Mouse (Mus musculus) intestine, embryonic 16.5 days (tissue): ENCODE data around the gene Filip1. TPM values are rescaled to one million over a fixed set of nuclear protein-coding genes. Genes with fewer than 3 reads are reported as not detected.

Experiments
- ATAC-seq: fragments of 200-750 bp; cut with Nextera tagmentation; 2 replicates; pipeline ENCODE4 v1.8.0; 2017; ENCODE audit warnings: moderate TSS enrichment, moderate library complexity
- H3K27ac ChIP-seq: fragments of 300-500 bp; sonication (generic); 2 replicates; pipeline ENCODE4 v1.5.1; 2014; ENCODE audit warnings: mild to moderate bottlenecking, low read length
- H3K27me3 ChIP-seq: fragments of 300-500 bp; sonication (generic); replicated peaks from 2 replicates; pipeline ENCODE4 v1.6.1; 2014; ENCODE audit warnings: low read length, control low read depth, mixed read lengths; ENCODE audit not compliant: control insufficient read depth, insufficient read depth
- H3K36me3 ChIP-seq: fragments of 300-500 bp; sonication (generic); 2 replicates; pipeline ENCODE4 v1.6.1; 2014; ENCODE audit warnings: low read length, control low read depth; ENCODE audit not compliant: control insufficient read depth, insufficient read depth
- H3K4me1 ChIP-seq: fragments of 300-500 bp; sonication (generic); 2 replicates; pipeline ENCODE4 v1.6.1; 2014; ENCODE audit warnings: low read length, control low read depth, mixed read lengths; ENCODE audit not compliant: control insufficient read depth, insufficient read depth
- H3K4me2 ChIP-seq: fragments of 300-500 bp; sonication (generic); 2 replicates; pipeline ENCODE4 v1.6.1; 2014; ENCODE audit warnings: low read depth, low read length, control low read depth
- H3K4me3 ChIP-seq: fragments of 300-500 bp; sonication (generic); 2 replicates; pipeline ENCODE4 v1.5.1; 2014; ENCODE audit warnings: mild to moderate bottlenecking, low read length
- H3K9ac ChIP-seq: fragments of 300-500 bp; sonication (generic); 2 replicates; pipeline ENCODE4 v1.6.1; 2014; ENCODE audit warnings: low read depth, low read length
- H3K9me3 ChIP-seq: fragments of 300-500 bp; sonication (generic); 2 replicates; pipeline ENCODE4 v1.6.1; 2016; ENCODE audit warnings: low read length, control low read depth; ENCODE audit not compliant: control insufficient read depth
- WGBS: fragments of 180-500 bp; shearing (Covaris S2); extraction: QIAGEN DNeasy Blood & Tissue Kit; methylation state at CpG from one replicate; pipeline ENCODE4 v1.1.7; 2014; 5-methylcytosine and 5-hydroxymethylcytosine counted together
- polyA plus RNA-seq: library from polyadenylated mRNA; unstranded; fragments of >200 nt; fragmentation: Nextera tagmentation; extraction: Ambion mirVana; gene quantifications from 2 replicates; pipeline ENCODE4 v1.2.1, GENCODE M21; 2015

The Filip1 gene
- polyA plus RNA-seq, 1 experiment from 2014 or later = 5.5 TPM

DNA sequence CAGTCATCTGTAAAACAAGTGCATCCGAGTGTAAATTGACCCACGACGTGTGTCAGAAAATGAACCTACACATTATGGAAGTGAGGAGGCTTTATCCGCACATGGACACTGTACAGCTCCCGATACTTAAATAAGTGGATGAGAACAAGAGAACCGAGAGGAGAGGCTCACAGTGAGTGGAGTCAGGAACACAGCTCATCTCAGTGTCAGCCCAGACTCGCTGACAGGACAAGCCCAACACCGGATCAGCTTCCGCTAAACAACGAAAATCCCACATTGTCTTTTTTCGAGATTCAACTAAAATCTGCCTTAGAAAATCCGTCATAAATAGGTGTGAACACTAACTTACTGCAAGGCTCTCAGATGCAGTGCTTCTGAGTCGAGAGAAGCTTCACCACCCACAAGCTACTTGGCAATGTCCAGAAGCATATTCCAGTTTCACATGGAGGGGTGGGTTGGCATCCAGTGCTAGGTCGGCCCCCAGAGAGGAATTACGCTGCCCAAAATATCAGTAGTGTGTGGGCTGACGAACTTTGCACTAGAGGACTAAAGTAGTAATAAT, 22.1 kb downstream of the Filip1 start:
- ATAC-seq = no peak
- WGBS = 76% methylated on average over 16 of the region's 16 CpGs
- H3K4me1 ChIP-seq = no peaks in the 10 kb centered on the region

DNA sequence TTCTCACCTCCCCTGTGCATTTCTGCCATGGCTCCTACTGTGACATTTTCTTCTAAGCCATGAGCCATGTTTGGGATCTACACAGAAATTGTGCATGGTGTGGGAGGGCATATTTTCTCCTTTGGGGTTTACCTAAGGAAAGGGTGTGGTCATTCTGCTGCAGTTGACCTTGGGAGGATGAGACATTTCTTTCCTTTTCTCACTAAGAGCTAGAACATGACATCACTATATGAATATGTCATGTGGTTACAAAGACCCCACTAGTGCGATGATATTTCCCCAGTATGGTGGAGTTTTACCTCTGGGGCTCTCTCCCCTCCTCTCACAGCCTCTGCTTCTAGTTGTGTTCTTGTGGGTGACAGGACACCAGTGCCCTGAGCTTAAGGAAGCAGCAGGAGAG, 22.9 kb downstream of the Filip1 start:
- Histone ChIP-seq H3K27me3 (no peaks in the 10 kb centered on the region), H3K27ac (no peak overlapping the region), H3K4me2 (no peak overlapping the region), H3K4me1 (no peaks in the 10 kb centered on the region), H3K4me3 (no peak overlapping the region), H3K9ac (no peak overlapping the region), H3K36me3 (no peaks in the 10 kb centered on the region), H3K9me3 (no peaks in the 10 kb centered on the region)
- no peak for ATAC-seq
- 70% methylated on average over 1 of the region's 1 CpGs for WGBS

More for the DNA sequence above, 22.1 kb downstream of the Filip1 start:
- no peak overlapping the region for H3K27ac ChIP-seq
- H3K4me2 ChIP-seq = no peak overlapping the region
- H3K27me3 ChIP-seq = no peaks in the 10 kb centered on the region
- no peak overlapping the region for H3K9ac ChIP-seq
- H3K4me3 ChIP-seq = no peak overlapping the region
- no peaks in the 10 kb centered on the region for H3K9me3 ChIP-seq
- no peaks in the 10 kb centered on the region for H3K36me3 ChIP-seq

DNA sequence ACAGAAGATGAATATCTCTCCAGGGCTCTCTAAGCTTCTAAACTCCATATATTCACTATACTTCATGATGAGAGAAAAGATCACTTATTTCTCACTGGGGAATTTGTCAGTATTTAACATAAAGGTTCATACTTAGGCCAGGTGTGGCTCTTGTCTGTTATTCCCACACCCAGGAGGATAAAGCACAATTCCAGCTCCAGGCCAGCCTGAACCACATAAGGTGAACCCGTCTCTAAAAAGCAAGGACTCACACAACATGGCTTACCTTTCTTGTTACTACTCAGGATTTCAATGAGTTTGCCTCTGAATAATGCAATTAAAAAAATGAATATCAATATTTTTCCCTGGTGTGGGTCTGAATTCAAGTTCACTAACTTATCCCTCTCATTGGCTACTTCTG, 23.6 kb downstream of the Filip1 start:
- Histone ChIP-seq H3K4me3 (no peak overlapping the region), H3K9me3 (no peaks in the 10 kb centered on the region), H3K9ac (no peak overlapping the region), H3K4me1 (no peaks in the 10 kb centered on the region), H3K4me2 (no peak overlapping the region), H3K27me3 (no peaks in the 10 kb centered on the region), H3K27ac (no peak overlapping the region), H3K36me3 (no peaks in the 10 kb centered on the region)
- no peak for ATAC-seq
- WGBS = 88% methylated on average over 1 of the region's 1 CpGs

DNA sequence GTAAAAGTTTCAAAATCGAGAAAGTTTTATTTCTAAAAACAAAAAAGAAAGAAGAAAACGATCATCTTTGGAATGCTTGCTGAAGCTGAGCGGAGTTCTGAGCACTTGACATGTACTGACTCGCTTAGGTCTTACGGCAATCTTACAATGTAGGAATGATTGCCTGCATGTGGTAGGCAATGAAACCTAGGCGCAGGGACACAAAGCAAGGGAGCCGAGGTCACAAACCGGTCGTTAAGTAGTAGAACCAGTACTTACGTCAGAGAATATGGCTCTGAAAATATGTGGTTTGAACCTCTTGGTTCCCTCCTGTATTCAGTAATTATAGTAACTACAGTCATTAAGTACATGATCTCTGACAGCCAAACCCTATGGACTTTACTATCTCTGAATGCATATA, 29.4 kb downstream of the Filip1 start:
- Histone ChIP-seq H3K4me2 (no peak overlapping the region), H3K4me1 (peaks cover 3% of the 10 kb centered on the region; the same call in 1 of the 2 replicates), H3K27ac (no peak overlapping the region), H3K9me3 (no peaks in the 10 kb centered on the region), H3K9ac (no peak overlapping the region), H3K4me3 (no peak overlapping the region), H3K36me3 (no peaks in the 10 kb centered on the region), H3K27me3 (no peaks in the 10 kb centered on the region)
- no peak for ATAC-seq
- 86% methylated on average over 10 of the region's 10 CpGs for WGBS

DNA sequence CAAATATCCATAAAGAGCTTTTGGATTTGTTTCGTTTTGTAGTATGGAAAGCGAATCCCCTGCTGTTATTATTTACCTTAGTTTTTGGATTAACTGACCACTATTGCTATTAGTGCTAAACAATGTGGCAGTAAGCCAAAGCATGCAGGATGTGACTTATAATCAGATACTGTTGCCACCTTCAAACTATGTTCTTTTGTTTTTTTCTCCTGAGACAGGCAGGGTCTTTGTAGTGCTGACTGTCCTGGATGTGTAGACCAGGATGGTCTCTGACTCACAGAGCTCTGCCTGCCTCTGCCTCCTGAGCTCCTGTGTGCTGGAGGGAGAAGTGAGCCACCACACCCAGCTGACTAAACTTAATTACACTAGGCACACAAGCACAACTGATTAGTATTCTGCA, 33.4 kb downstream of the Filip1 start:
- 83% methylated on average over 2 of the region's 2 CpGs for WGBS
- ATAC-seq = no peak; the same call in 1 of the 2 replicates
- H3K4me2 ChIP-seq = no peak overlapping the region

DNA sequence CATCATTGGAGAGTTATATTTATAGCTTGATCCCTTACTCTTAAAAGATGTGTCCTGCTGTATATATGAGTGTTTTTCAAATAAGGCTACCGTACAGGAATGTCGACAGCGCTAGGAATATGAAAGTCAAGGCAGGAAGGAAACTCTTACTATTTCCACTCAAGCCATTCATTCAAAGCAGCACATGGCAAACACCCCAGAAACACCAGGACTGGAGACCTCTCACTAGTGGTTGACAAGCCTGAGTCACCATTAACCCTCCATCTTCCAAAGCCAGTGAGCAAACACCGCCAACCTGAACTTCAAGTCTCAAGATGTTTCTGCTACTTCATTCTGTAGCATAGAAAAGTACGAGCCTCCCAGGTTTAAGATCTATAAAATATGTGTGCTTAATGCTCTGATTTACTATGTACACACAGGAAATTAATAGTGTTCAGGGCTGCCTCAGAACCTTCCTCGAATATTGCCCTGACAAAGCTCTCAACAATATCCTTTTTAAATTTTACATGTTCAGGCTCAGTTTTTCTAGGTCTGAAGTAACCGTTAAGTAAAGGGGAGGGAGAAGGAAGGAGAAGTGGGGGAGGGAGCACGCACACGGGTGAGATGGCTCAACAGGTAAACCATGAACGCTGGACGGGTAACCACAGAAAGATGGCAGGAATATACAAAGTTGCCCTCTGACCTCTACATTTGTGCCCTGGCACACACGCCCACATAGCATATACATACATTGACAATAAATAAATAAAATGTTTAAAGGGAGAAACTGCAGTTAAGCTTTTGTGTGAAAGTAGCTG, 34.2 kb downstream of the Filip1 start:
- 0 out of 2 replicates have a peak, but pooled peaks have one; percentile 39 for ATAC-seq
- Histone ChIP-seq H3K27ac (no peak overlapping the region), H3K9me3 (no peaks in the 10 kb centered on the region), H3K27me3 (no peaks in the 10 kb centered on the region), H3K4me3 (no peak overlapping the region), H3K9ac (no peak overlapping the region), H3K36me3 (no peaks in the 10 kb centered on the region), H3K4me1 (peaks cover 3% of the 10 kb centered on the region; the same call in 1 of the 2 replicates), H3K4me2 (peak overlapping the region; percentile 54; the same call in 1 of the 2 replicates)
- WGBS = 49% methylated on average over 12 of the region's 12 CpGs

More for the DNA sequence above, 33.4 kb downstream of the Filip1 start:
- Histone ChIP-seq H3K4me1 (peaks cover 3% of the 10 kb centered on the region; the same call in 1 of the 2 replicates), H3K27ac (no peak overlapping the region), H3K4me3 (no peak overlapping the region), H3K9me3 (no peaks in the 10 kb centered on the region), H3K36me3 (no peaks in the 10 kb centered on the region), H3K9ac (no peak overlapping the region), H3K27me3 (no peaks in the 10 kb centered on the region)

DNA sequence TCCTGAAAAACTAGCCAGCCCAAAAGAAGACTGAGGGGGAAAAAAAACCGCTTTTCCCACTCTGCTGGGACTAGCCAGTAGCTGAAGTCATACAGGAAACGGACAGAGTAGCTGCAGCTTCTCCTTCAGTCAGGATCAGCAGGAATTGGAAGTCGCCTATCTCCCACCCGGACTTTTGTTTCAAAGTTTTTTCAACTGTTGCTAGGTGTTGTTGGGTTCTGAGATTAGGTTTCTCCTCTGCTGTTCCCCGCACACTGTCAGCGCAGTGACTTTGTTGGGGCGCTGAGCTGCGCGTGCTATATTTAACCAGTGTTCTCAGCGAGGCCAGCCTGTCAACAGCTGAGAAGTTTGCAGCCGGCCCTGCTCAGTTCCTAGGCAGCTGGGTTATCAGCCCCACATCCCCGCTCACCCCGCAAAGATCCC, 35.1 kb downstream of the Filip1 start:
- Histone ChIP-seq H3K36me3 (no peaks in the 10 kb centered on the region), H3K9me3 (no peaks in the 10 kb centered on the region), H3K27me3 (no peaks in the 10 kb centered on the region), H3K27ac (peak overlapping the region; percentile 83), H3K9ac (peak overlapping the region; percentile 48), H3K4me1 (peaks cover 3% of the 10 kb centered on the region; the same call in 1 of the 2 replicates), H3K4me3 (peak overlapping the region; percentile 35), H3K4me2 (peak overlapping the region; percentile 54)
- peak; percentile 87 for ATAC-seq
- WGBS = 5% methylated on average over 13 of the region's 13 CpGs

DNA sequence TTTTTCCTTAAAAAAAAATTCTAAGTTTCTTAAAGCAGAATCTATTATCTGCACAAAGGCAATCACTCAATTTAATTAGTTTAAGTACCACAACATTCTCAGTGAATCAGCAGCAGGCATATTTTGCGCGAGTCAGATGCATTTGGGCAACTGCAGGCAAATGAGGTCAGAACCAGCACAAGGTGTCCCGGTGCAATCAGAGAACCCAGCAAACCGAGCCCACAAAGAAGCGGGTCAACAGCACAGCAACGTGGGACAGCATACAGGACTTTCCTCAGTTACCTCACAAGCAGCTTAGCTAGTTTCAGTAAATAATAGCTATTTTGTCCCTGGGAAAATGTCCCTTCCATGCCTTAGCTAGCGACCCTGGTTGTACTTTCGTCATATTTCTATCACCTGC, 35.9 kb downstream of the Filip1 start:
- Histone ChIP-seq H3K4me3 (peak overlapping the region; percentile 35), H3K27ac (no peak overlapping the region), H3K36me3 (no peaks in the 10 kb centered on the region), H3K9me3 (no peaks in the 10 kb centered on the region), H3K4me2 (peak overlapping the region; percentile 54; the same call in 1 of the 2 replicates), H3K27me3 (no peaks in the 10 kb centered on the region), H3K9ac (peak overlapping the region; percentile 9; the same call in 1 of the 2 replicates), H3K4me1 (peaks cover 3% of the 10 kb centered on the region; the same call in 1 of the 2 replicates)
- no peak for ATAC-seq
- WGBS = 58% methylated on average over 8 of the region's 8 CpGs

DNA sequence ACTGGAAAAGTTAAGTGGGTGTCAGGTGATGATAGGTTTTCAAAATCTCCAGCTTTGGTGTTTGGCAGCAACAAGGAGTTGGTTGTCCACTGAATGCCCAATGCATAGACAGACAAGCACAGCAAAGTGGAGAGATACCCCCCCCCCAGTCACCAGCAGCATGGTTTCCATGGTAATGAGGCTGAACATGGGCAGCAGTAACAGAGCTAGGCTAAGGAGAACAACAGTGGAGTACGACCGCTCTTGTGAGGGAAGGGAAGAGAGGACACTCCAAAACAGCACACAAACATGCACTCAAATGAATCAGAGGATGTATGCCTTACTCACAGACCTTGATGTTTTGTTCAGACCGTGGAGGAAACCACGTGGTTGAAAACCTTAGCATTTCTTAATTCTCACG, 37.5 kb downstream of the Filip1 start:
- Histone ChIP-seq H3K36me3 (no peaks in the 10 kb centered on the region), H3K9me3 (no peaks in the 10 kb centered on the region), H3K4me2 (no peak overlapping the region), H3K4me1 (peaks cover 3% of the 10 kb centered on the region; the same call in 1 of the 2 replicates), H3K27me3 (no peaks in the 10 kb centered on the region), H3K27ac (no peak overlapping the region), H3K9ac (no peak overlapping the region), H3K4me3 (no peak overlapping the region)
- 75% methylated on average over 5 of the region's 5 CpGs for WGBS
- no peak for ATAC-seq
